Mouse (Mus musculus) megakaryocyte, embryonic 14.5 days (primary cell): ENCODE measurements around the gene Wdfy4.

Experiments used
- FLI1 ChIP-seq: IDR thresholded peaks from 2 replicates; pipeline ENCODE4 v1.6.1; 2012; ENCODE audit warnings: low read length, inconsistent platforms, mixed read lengths
- GATA1 ChIP-seq: IDR thresholded peaks from 3 replicates; pipeline ENCODE4 v1.6.1; 2012; ENCODE audit warnings: mixed read lengths, low read length, inconsistent platforms, borderline replicate concordance

- TF ChIP-seq GATA1 = no peak
- no peak for TF ChIP-seq FLI1
These were observed 269.9 kb downstream of the Wdfy4 start for GRCm38 (mm10) chr14:32915360-32915759.
